Mouse (Mus musculus) limb, embryonic 15.5 days (tissue): ENCODE results near the gene Bfsp2. TPM values are rescaled to one million over a fixed set of nuclear protein-coding genes. Genes with fewer than 3 reads are reported as not detected.

Experiments used
- polyA plus RNA-seq: library from polyadenylated mRNA; unstranded; fragments of >200 nt; fragmentation: Nextera tagmentation; extraction: Ambion mirVana; gene quantifications from 2 replicates; pipeline ENCODE4 v1.2.1, GENCODE M21; 2015

The Bfsp2 gene
- polyA plus RNA-seq, 1 experiment from 2014 or later: 1.4 TPM

Other genes with a start within 250 kb of the Bfsp2 start
- 32.7 and 42.1 TPM in 2 replicates for gene Trf, start 250.0 kb downstream of the Bfsp2 start, polyA plus RNA-seq
- gene 1300017J02Rik, start 175.3 kb downstream of the Bfsp2 start, polyA plus RNA-seq: 0.88 and 1.5 TPM in 2 replicates
- gene Topbp1, start 175.2 kb downstream of the Bfsp2 start, polyA plus RNA-seq: 50.9 and 57.7 TPM in 2 replicates
- 95.2 and 121 TPM in 2 replicates for gene Cdv3, start 114.6 kb downstream of the Bfsp2 start, polyA plus RNA-seq